Mouse (Mus musculus): ENCODE results near the gene Senp1. TPM values are rescaled to one million over a fixed set of nuclear protein-coding genes. Genes with fewer than 3 reads are reported as not detected.

Senp1 gene
- total RNA-seq, 4 experiments from 2014 or later: 7.2 to 10.0 (median 8.5) TPM

DNA sequence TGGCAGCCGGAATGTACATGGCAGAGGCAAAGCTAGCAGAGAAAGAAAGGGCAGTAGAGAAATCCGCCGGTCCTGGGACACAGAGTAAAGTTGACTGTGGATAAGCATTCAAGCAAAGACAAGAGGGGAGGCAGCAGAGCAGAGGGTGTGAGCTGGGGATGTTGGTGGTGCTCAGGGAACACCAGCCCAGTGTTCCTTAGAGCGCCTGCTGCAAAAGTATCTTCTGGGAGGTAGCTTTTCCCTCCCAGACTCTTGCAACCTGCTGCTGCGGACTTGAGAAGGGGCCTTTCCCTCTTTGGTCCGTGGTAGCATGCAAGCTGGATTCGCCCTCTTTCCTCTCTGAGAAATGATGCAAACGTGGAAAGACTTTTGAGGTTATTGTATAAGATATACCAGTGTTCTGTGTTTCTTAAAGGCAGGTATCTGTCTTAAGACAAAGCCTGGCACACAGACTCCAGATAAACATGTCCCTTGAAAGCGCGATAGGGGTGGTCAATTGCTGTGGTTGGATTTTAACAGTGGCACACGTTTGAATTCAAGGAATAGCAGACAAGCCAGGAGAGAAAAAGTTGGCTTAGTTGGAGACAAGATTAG, 14.3 kb upstream of the Senp1 start:
- DNase-seq (ENCODE audit: low spot score in 2 of 2): no peak

DNA sequence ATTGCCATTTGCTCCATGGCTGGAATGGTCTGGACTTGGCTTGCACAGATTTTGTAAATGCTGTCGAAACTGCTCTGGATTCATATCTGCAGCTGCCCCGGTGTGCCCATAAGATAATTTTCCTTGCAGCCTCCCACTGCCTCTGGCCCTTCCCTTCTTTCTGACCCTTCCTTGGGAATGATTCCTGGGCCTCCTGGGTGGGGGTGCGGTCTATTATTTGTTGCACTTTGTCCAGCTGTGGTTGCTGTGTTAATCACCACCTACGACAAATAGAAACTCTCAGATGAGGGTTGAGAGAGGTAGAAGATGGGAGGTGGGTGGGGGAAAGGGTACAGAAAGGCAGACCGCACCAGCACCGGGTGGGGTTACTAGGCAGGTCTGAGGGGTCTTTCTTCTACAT, 13.7 kb upstream of the Senp1 start:
- no peak for DNase-seq (ENCODE audit: low spot score in 2 of 2)

DNA sequence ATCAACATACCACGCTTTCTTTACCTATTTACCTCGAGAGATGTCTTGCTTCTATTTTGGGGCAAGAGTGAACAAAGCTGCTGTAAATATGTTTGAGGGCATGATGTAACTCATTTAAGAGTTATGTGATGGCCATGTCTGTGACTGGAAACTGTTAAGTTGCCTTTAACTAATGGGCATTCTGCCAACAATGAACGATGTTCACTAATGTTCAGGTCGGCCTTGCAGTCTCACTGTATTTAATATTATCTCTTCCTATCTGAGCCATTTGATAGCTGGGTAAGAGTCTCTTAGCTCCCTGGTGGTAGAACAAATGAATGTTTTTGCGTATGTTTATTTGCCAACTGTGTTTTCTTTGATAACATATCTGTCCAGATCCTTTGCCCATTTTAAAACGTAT, 13.0 kb upstream of the Senp1 start:
- no peak for DNase-seq (ENCODE audit: low spot score in 2 of 2)

DNA sequence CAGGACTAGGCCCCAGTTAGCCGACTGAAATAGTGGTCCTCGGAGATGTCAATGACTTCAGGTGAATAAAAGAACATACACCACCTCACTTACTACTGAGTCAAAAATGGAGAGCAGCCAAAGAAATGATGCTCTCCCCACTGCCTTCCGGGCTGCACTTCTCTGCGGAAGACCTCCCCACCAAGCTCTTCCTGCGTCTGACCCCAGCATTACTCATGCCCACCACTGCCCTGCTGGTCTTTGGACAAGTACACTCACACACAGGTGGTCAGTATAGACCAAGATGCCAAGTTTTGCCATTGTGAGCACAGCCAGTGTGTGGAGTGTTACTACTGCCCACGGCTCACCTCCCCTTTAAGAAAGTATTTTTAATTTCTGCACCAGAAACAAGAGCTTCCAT, 8.9 kb upstream of the Senp1 start:
- no peak for DNase-seq (ENCODE audit: low spot score in 2 of 2)

DNA sequence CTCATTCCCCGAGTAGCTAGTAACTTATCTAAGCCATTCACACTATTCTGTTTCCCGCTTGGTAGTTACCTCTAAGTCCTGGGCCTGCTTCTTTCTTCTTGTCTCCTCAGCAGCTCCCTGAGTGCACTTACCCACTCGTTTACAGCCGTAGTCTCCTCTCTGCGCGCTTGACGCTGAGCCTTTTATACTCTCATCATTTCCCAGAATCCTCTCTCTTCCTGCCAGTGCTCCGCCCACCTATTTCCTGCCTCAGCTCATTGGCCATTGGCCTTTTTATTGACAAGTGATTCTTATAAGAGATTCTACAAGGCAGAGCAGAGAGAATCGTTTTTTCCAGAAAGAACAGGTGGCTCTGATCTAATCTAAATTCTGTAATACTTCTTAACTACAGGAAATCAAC, 5.0 kb upstream of the Senp1 start:
- no peak for DNase-seq (ENCODE audit: low spot score in 2 of 2)

DNA sequence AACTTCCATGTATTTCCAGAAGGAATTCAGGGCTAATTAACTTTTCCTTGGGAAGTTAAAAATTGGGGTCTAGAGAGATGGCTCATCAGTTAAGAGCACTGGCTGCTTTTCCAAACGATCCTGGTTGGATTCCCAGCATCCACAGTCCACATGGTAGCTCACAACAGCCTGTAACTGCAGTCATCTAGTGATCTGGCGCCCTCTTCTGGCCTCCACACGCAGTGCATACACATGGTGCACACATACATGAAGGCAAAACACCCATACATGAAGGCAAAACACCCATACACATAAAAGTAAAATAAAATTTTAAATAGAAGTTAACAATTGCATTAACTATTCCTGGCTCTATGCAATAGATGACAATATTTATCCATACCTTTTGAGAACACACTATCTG, 3.4 kb upstream of the Senp1 start:
- no peak for DNase-seq (ENCODE audit: low spot score in 2 of 2)

DNA sequence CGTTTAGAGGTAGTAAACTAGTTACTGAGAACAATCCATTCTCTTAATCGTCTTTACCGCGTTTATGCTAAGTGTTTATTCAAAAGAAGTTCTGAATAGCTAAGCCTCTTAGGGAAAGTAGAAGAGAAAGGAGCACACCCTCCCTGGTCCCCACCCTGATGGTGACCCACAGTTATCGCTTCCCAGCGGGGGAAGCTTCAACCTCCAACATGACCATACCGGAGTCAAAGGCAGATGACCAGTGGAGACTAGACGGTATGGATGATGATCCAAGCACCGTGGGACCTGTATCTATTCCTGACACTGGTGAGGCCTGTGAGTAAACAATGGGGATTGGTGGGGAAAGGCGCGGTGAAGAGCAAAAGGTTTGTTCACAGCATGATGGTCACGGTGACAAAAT, 1.4 kb upstream of the Senp1 start:
- DNase-seq (ENCODE audit: low spot score in 2 of 2): no peak

DNA sequence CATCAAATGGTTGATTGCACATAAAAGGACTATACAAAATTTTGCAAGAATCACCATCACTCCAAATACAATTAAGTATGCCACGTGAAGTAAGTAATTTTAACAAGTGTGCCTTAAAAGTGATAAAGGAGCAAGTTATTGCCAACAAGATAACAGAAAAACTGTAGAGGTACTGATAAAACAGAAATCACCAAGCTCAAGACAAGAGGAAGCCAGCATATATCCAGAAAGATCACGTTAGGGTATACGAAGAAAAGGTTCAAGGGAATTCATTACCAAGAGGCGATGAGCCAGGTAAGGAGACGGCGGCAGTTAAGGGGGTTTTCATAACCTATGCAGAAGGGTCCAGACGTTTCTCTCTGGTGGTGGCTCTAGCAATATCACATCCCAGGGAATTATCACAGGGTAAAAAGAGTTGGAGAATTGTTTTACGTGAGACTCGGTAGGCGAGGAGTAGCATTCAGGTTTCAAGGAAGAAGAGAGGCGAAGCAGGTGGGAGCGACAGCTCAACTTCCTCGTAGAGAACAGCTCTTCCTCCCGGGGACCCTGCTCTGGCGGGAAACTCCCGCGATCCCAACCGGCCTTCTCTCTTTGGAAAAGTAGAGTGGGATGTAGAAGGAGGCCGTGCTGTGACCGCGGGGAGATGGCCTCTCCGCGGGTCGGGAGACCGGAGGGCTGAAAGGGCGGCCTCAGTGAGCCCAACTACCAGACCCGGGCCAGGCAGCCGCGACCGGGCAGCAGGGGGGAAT, 998 bp downstream of the Senp1 start, which contains the start of gene Pfkm:
TSS of gene Pfkm (plus strand) at position 218 of the 749 bp plus-strand sequence.
- DNase-seq (ENCODE audit: low spot score in 2 of 2): no peak

DNA sequence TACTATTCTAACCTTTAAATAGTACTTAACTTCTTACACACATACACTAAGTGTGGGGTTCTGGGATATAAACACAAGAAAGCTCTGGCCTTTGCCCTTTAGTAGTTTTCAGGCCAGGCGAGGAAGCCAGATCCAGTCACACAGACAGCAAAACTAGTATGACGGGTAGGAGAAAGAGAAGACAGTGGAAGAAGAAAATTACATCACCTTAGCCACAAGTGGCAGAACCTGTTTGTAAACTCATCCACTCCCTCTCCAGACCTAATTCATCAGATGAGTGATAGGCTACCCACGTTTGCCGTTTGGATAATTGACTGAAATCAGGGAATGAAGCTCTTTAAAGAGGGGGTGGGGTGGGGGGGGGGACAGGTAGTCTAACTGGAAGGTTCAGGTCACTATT, 1.7 kb downstream of the Senp1 start:
- DNase-seq (ENCODE audit: low spot score in 2 of 2): no peak

DNA sequence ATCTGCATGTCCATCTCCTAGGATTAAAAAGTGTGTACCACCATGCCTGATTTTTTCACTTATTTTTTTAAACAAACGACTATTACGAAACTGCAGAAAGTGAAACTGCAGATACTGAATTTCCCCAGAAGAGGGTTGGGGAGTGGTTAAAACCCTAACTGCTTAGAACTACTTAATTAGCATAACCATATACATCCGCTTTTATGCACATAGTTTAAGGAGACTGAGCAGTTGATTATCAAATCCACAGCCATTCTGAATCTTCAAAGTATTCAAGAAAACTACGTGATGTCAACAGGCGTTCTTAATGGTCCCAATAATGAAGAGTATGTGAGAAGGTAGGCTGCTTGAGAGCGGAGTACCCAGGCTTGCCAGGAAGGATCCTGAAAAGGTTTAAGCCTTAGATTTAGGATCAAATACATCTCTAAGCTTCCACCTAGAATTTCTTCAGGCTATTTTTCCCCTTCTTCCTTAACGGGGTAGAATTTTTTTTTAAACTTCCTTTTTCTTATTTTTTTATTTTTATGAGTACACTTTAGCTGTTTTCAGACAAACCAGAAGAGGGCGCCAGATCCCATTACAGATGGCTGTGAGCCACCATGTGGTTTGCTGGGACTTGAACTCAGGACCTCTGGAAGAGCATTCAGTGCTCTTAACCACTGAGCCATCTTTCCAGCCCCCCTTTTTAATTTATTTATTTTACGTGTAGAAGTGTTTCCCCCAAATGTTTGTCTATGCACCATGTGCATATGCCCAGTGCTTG, 3.9 kb downstream of the Senp1 start:
- DNase-seq (ENCODE audit: low spot score in 2 of 2): no peak

DNA sequence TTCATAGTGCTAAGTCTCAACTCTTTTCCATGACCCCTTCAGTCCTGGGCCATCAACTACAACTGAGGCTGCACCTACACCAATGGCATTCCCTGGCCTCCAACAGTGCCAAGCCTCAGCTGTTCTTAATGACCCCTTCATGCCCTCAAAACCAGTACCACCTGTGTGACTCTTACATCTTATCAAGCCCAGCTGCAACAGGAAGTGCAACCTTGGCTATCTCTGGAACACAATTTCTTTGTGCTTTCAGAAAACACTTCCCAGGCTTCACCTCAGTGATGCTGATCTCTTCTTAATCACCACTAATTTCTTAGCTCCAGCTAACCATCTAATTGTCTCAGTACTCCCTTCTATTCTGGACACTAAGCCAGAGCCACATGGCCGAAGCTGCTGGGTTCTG, 4.7 kb downstream of the Senp1 start:
- no peak for DNase-seq (ENCODE audit: low spot score in 2 of 2)

DNA sequence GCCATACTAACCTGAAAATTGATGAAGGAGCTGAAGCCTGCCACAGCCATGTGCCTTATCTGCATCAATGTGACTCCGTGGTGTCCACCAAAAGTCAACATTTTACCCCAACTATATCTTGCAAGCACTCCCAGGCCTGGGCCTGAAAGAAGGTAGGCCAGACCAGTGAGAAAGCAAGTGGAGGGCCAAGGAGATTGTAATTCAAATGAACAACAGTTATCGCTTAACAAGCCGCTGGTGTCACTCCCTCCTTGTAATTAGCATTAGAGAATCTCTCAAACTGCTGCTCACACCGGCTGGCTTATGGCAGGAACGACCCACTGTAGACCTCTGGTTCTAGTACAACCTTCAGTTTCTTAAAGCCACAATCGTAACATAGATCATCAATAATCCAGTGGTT, 16.6 kb downstream of the Senp1 start:
- no peak for DNase-seq (ENCODE audit: low spot score in 2 of 2)

DNA sequence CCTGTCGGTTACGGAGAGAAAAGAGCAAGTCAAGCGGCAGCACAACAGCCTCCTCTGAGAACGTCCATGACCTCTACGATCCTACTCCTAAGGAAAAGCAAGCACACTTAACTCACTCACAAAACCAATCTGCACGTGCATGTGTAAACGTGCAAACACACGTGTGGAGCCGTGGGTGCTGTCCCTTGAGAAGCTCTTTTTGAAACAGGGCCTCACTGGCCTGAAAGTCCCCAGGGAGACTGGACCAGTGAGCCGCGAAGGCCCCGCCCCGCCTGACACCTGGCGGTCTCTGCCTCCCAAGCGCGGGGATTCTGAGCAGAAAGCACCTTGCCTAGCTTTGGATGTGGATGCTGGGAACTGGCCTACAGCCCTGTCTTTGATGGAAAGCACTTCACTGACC, 18.5 kb downstream of the Senp1 start:
- DNase-seq (ENCODE audit: low spot score in 2 of 2): no peak

DNA sequence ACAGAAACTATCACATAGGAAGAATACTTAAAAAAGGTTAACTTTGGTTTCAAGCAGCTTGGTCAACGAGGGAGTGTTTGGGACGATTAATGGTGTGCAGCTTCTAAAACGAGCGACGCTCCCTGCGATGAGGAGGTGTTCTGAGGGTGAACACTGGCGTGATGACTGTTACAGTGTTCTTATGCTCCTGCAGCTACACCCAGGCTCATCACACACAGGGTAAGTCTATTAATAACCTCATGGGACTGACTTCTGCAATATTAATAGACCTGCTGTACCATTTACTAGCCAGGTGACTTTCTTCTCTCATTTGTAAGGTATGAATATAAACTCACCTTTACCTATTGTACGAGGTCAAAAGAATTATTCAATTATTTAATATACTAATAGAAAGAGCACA, 19.0 kb downstream of the Senp1 start:
- DNase-seq (ENCODE audit: low spot score in 2 of 2): no peak

DNA sequence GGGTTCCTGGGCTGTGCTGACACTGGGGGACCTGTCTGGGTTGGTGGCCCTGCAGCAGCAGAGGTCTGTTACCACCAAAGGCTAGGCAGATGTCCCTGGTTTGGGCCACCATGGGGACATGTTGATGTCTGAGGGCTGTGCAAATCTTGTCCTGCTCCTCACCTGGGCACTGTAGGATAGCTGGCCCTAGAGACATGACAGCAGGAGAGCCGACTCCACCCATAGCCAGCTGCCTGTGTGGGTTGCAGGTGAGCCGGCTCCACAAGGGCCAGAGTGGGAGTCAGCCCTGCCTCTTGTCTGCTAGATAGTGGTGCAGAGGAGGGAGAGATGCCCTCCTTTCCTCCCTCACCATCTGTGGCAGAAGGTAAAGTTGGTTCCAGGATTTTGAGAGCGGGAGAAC, 23.2 kb downstream of the Senp1 start:
- no peak for DNase-seq (ENCODE audit: low spot score in 2 of 2)

DNA sequence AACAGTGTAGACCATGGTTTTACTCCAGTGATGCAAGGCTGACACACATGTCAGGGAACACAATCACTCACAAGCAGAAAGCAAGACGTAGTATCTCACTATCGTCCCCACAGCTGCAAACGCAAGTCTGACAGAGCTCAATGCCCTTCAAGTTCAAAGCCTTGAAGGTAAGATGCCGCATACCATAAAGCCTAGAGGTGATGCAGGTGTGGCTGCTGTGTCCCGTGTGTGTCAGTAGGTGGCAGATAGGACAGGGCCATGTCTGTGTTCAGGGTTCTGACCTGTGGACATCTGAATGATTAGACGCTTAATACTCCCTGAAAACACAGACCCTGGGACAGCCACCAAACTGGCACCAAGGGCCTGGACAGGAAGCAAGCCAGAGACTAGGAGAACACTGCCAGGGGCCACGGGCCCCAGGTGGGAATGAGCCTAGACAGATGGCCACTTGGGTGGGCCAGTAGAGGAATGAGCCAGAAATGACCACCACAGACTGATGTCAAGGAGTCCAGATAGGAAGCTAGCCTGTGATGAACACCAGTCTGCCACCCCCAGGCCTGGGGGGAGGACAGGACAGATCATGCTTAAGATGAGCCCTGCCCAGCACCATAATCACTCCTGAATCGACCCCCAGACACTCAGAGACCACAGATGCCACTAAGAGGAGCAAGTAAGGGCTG, 23.8 kb downstream of the Senp1 start:
- DNase-seq (ENCODE audit: low spot score in 2 of 2): no peak

DNA sequence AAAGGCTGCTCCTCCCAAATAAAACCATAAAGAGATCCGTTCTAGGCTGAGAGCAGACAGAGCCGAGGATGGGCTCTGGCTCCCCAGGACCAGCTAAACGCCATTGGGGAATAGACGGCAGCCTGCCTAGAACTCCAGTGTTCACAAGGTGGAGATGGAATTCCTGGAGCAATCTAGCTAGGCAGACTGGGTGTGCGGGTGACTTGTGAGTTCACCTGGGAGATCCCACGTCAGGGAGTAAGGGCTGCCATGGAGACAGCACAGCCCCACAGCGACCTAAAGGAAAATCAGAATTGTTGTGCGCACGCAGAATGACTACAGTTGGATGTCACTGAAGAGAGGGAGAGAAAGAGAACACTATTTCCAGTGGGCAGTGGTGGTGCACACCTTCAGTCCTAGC, 25.0 kb downstream of the Senp1 start:
- DNase-seq (ENCODE audit: low spot score in 2 of 2): no peak

DNA sequence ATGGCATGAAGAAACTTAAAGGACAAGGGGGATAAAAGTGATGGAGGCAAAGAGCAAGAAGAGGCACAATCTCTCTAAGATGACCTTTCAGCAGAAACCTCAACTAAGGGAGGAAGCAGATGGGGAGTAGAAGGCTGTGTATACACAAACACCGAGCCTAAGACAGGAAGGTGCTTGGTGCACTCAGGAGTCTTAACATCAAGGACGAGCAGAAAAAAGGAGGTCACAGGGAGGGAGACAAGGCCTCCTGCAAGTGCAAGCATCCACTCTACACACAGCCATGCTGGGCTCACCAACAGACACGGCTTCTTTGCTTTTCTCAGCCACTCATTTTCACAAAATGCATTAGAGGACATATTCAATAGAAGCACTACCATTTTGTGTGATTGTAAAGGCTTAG, 26.1 kb downstream of the Senp1 start:
- DNase-seq (ENCODE audit: low spot score in 2 of 2): no peak

DNA sequence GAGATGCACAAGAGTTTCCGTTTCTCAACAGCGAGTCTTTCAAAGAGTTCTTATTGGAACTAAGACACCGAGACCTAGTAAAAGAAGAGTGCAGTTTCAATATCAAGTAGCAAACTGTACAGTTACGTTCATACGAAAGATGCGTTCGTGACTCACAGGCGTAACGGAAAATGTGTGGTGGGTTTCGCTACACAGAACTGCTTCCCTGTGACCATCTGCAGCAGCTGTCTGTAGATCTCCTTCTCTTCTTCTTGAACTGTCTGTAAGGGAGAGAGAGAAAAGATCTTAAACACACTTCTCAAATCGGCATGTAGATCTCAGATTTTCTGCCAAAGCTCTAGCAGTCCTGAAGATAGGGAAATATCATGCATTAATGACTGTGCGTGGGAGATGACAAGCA, 26.9 kb downstream of the Senp1 start:
- no peak for DNase-seq (ENCODE audit: low spot score in 2 of 2)

DNA sequence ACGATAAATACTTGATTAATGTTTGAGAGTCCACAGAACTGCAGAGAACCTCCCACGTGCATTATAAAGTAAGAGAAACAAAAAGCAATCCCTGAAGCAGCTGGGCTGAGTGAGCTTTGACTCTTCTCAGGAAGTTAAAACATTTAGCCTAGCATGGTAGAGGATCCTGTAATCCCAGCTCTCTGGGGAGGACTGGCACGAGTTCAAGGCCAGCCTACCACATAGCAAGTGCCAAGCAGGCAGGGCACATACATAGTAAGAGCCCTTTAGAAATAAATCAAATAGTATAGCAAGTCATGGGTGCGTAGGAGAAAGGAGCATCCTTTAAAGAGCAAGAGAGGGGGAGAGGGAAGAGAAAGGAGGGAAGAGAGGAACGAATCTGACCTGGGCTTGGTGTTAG, 27.7 kb downstream of the Senp1 start:
- no peak for DNase-seq (ENCODE audit: low spot score in 2 of 2)

DNA sequence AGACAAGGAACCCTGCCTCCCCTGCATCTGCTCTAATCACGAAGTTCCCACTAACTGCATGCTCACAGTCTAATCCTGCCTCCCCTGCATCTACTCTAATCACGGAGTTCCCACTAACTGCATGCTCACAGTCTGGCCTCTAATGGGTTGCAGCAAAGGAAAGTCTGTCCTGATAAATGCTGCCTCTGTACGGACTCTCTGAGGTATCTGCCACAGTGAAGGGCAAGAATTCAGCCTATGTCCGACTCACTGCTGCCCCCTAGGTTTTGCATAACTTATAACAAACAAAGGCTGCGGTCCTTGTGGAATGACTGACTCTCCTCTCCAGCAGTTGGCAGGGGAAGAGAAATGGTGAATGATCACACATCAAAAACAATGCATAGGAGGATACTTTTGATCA, 38.3 kb downstream of the Senp1 start:
- no peak for DNase-seq (ENCODE audit: low spot score in 2 of 2)

DNA sequence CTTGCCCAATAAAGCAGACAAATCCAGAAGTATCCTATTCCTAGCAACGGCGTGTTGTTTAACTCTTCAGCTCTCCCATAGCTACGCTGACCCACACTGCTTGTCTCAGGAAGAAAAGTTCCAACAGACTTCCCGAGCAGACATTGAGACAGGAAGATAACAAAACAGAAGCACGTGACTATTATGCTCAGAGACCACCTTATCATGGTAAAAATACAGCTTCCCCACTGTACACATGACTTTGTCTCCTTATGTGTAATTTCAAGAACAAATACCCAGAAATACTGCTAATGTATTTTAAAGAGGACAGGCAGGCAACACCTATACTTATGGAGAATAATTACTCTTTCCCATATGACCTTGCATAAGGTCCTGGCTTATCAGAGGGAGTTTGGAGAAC, 41.9 kb downstream of the Senp1 start:
- DNase-seq (ENCODE audit: low spot score in 2 of 2): no peak

All from gastrocnemius, adult 8-10 months (tissue).